Mouse (Mus musculus): ENCODE data around the gene Cks1b. TPM values are rescaled to one million over a fixed set of nuclear protein-coding genes. Genes with fewer than 3 reads are reported as not detected.

Cks1b gene
- polyA plus RNA-seq, 1 experiment from 2014 or later, result 380 TPM

- H3K4me3 ChIP-seq (ENCODE audit: low read depth, low read length), result peak overlapping the region; percentile 49
- peak overlapping the region; percentile 66 for H3K9ac ChIP-seq (ENCODE audit: low read depth, low read length)
- ATAC-seq (ENCODE audit: low read depth) (no peak; the same call in 1 of the 2 replicates), DNase-seq (ENCODE audit: low spot score) (no peak)
- peaks cover 41% of the 10 kb centered on the region for H3K4me1 ChIP-seq (ENCODE audit: control insufficient read depth, insufficient read depth, low read length)
- H3K27me3 ChIP-seq (replicated peaks; ENCODE audit: control insufficient read depth, insufficient read depth, low read length), result peaks cover 14% of the 10 kb centered on the region
- no peaks in the 10 kb centered on the region for H3K9me3 ChIP-seq (ENCODE audit: control insufficient read depth, low read length)
- 14% methylated on average over 19 of the region's 19 CpGs for WGBS
- H3K4me2 ChIP-seq (ENCODE audit: low read depth, low read length), result peak overlapping the region; percentile 91
- no peaks in the 10 kb centered on the region for H3K36me3 ChIP-seq (ENCODE audit: control insufficient read depth, insufficient read depth, low read length)
- H3K27ac ChIP-seq (replicated peaks; ENCODE audit: low read depth, low read length), result peak overlapping the region; percentile 66; the same call in 1 of the 2 replicates
Measured at GRCm38 (mm10) chr3:89390699-89391662, 27.2 kb downstream of the Cks1b start.

- no peaks in the 10 kb centered on the region for H3K36me3 ChIP-seq (ENCODE audit: control insufficient read depth, insufficient read depth, low read length)
- H3K27ac ChIP-seq (replicated peaks; ENCODE audit: low read depth, low read length), result no peak overlapping the region
- DNase-seq (ENCODE audit: low spot score) (no peak), ATAC-seq (ENCODE audit: low read depth) (no peak)
- no peak overlapping the region for H3K9ac ChIP-seq (ENCODE audit: low read depth, low read length)
- H3K4me3 ChIP-seq (ENCODE audit: low read depth, low read length), result no peak overlapping the region
- 39% methylated on average over 3 of the region's 5 CpGs for WGBS
- no peaks in the 10 kb centered on the region for H3K9me3 ChIP-seq (ENCODE audit: control insufficient read depth, low read length)
- H3K4me2 ChIP-seq (ENCODE audit: low read depth, low read length), result peak overlapping the region; percentile 91
- peaks cover 39% of the 10 kb centered on the region for H3K4me1 ChIP-seq (ENCODE audit: control insufficient read depth, insufficient read depth, low read length)
- H3K27me3 ChIP-seq (replicated peaks; ENCODE audit: control insufficient read depth, insufficient read depth, low read length), result peaks cover 14% of the 10 kb centered on the region
Measured at GRCm38 (mm10) chr3:89390111-89390515, 28.1 kb downstream of the Cks1b start.

- ATAC-seq (ENCODE audit: low read depth), result no peak
- no peak overlapping the region for H3K9ac ChIP-seq (ENCODE audit: low read depth, low read length)
- H3K4me3 ChIP-seq (ENCODE audit: low read depth, low read length), result no peak overlapping the region
- H3K4me1 ChIP-seq (ENCODE audit: control insufficient read depth, insufficient read depth, low read length), result peaks cover 33% of the 10 kb centered on the region
- no peaks in the 10 kb centered on the region for H3K9me3 ChIP-seq (ENCODE audit: control insufficient read depth, low read length)
- no peak overlapping the region for H3K4me2 ChIP-seq (ENCODE audit: low read depth, low read length)
- peaks cover 14% of the 10 kb centered on the region for H3K27me3 ChIP-seq (replicated peaks; ENCODE audit: control insufficient read depth, insufficient read depth, low read length)
- 50% methylated on average over 5 of the region's 6 CpGs for WGBS
- H3K27ac ChIP-seq (replicated peaks; ENCODE audit: low read depth, low read length), result no peak overlapping the region
- peak; percentile 71 for DNase-seq (ENCODE audit: low spot score)
- no peaks in the 10 kb centered on the region for H3K36me3 ChIP-seq (ENCODE audit: control insufficient read depth, insufficient read depth, low read length)
Measured at GRCm38 (mm10) chr3:89388901-89389740, 29.1 kb downstream of the Cks1b start.

- WGBS, result 80% methylated on average over 11 of the region's 11 CpGs
- no peak for ATAC-seq (ENCODE audit: low read depth)
- Histone ChIP-seq H3K9me3 (ENCODE audit: control insufficient read depth, low read length) (no peaks in the 10 kb centered on the region), H3K4me1 (ENCODE audit: control insufficient read depth, insufficient read depth, low read length) (peaks cover 33% of the 10 kb centered on the region), H3K36me3 (ENCODE audit: control insufficient read depth, insufficient read depth, low read length) (no peaks in the 10 kb centered on the region), H3K4me2 (ENCODE audit: low read depth, low read length) (no peak overlapping the region; the same call in 1 of the 2 replicates), H3K27me3 (replicated peaks; ENCODE audit: control insufficient read depth, insufficient read depth, low read length) (peaks cover 14% of the 10 kb centered on the region), H3K4me3 (ENCODE audit: low read depth, low read length) (no peak overlapping the region), H3K9ac (ENCODE audit: low read depth, low read length) (no peak overlapping the region), H3K27ac (replicated peaks; ENCODE audit: low read depth, low read length) (no peak overlapping the region)
- no peak for DNase-seq (ENCODE audit: low spot score)
Measured at GRCm38 (mm10) chr3:89388134-89388881, 29.9 kb downstream of the Cks1b start.

GRCm38 (mm10) chr3:89387632-89388031, 30.6 kb downstream of the Cks1b start:
- 72% methylated on average over 11 of the region's 11 CpGs for WGBS
- DNase-seq (ENCODE audit: low spot score) (no peak), ATAC-seq (ENCODE audit: low read depth) (no peak)
- H3K27ac ChIP-seq (replicated peaks; ENCODE audit: low read depth, low read length), result no peak overlapping the region
- H3K36me3 ChIP-seq (ENCODE audit: control insufficient read depth, insufficient read depth, low read length), result no peaks in the 10 kb centered on the region
- peaks cover 11% of the 10 kb centered on the region for H3K27me3 ChIP-seq (replicated peaks; ENCODE audit: control insufficient read depth, insufficient read depth, low read length)
- H3K4me2 ChIP-seq (ENCODE audit: low read depth, low read length), result peak overlapping the region; percentile 3; the same call in 1 of the 2 replicates
- H3K9ac ChIP-seq (ENCODE audit: low read depth, low read length), result peak overlapping the region; percentile 42; the same call in 1 of the 2 replicates
- H3K4me3 ChIP-seq (ENCODE audit: low read depth, low read length), result no peak overlapping the region
- peaks cover 30% of the 10 kb centered on the region for H3K4me1 ChIP-seq (ENCODE audit: control insufficient read depth, insufficient read depth, low read length)
- H3K9me3 ChIP-seq (ENCODE audit: control insufficient read depth, low read length), result no peaks in the 10 kb centered on the region

- Histone ChIP-seq H3K9ac (ENCODE audit: low read depth, low read length) (0 out of 2 replicates have a peak overlapping the region, but pooled peaks have one; percentile 14), H3K27ac (replicated peaks; ENCODE audit: low read depth, low read length) (no peak overlapping the region)
- no peak for ATAC-seq (ENCODE audit: low read depth)
Measured at GRCm38 (mm10) chr3:89386438-89387420, 31.5 kb downstream of the Cks1b start.

GRCm38 (mm10) chr3:89385451-89385850, 32.7 kb downstream of the Cks1b start:
- Histone ChIP-seq H3K36me3 (ENCODE audit: control insufficient read depth, insufficient read depth, low read length) (no peaks in the 10 kb centered on the region), H3K9me3 (ENCODE audit: control insufficient read depth, low read length) (no peaks in the 10 kb centered on the region), H3K4me1 (ENCODE audit: control insufficient read depth, insufficient read depth, low read length) (peaks cover 13% of the 10 kb centered on the region; the same call in 1 of the 2 replicates), H3K9ac (ENCODE audit: low read depth, low read length) (0 out of 2 replicates have a peak overlapping the region, but pooled peaks have one; percentile 1), H3K27me3 (replicated peaks; ENCODE audit: control insufficient read depth, insufficient read depth, low read length) (no peaks in the 10 kb centered on the region), H3K4me2 (ENCODE audit: low read depth, low read length) (no peak overlapping the region), H3K4me3 (ENCODE audit: low read depth, low read length) (no peak overlapping the region), H3K27ac (replicated peaks; ENCODE audit: low read depth, low read length) (no peak overlapping the region; the same call in 1 of the 2 replicates)
- DNase-seq (ENCODE audit: low spot score) (no peak), ATAC-seq (ENCODE audit: low read depth) (no peak)
- 36% methylated on average over 8 of the region's 11 CpGs for WGBS

More at GRCm38 (mm10) chr3:89386438-89387420, 31.5 kb downstream of the Cks1b start:
- WGBS, result 46% methylated on average over 15 of the region's 17 CpGs
- peaks cover 2% of the 10 kb centered on the region for H3K27me3 ChIP-seq (replicated peaks; ENCODE audit: control insufficient read depth, insufficient read depth, low read length)
- no peaks in the 10 kb centered on the region for H3K9me3 ChIP-seq (ENCODE audit: control insufficient read depth, low read length)
- peaks cover 24% of the 10 kb centered on the region for H3K4me1 ChIP-seq (ENCODE audit: control insufficient read depth, insufficient read depth, low read length)
- 0 out of 2 replicates have a peak overlapping the region, but pooled peaks have one; percentile 26 for H3K4me2 ChIP-seq (ENCODE audit: low read depth, low read length)
- H3K36me3 ChIP-seq (ENCODE audit: control insufficient read depth, insufficient read depth, low read length), result no peaks in the 10 kb centered on the region
- no peak overlapping the region for H3K4me3 ChIP-seq (ENCODE audit: low read depth, low read length)
- DNase-seq (ENCODE audit: low spot score), result no peak

All from embryonic facial prominence, embryonic 14.5 days (tissue).